Mouse (Mus musculus) lung, postnatal 36 days (tissue): ENCODE measurements around the gene Sgo1.

Experiments
- DNase-seq: peaks from one replicate; pipeline ENCODE4 v3.0.0; 2022; ENCODE audit warnings: mixed read lengths

Sgo1 gene

GRCm38 (mm10) chr17:53643360-53643759, 45.8 kb downstream of the Sgo1 start:
- DNase-seq: no peak

DNA sequence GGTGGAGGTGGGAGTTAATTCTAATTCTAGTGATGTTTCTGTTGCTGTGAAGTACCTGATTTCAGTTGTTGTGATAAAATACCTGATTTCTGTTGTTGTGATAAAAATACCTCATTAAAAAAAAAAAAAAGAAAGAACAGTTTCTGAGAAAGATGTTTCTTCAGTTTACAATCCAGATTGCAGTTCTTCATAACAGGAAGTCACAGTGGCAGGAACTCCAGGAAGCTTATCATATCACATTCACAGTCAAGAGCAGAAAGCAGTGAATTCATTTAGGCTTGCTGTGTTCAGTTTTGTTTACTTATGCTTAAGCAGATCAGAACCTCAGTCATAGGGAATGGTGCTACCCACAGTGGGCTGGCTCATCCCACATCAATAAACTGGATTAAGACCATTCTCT, 57.8 kb downstream of the Sgo1 start:
- no peak for DNase-seq

- DNase-seq: peak; percentile 36
Observed at GRCm38 (mm10) chr17:53628131-53628530, 61.0 kb downstream of the Sgo1 start.

GRCm38 (mm10) chr17:53627497-53627896, 61.6 kb downstream of the Sgo1 start:
- DNase-seq: peak; percentile 26

GRCm38 (mm10) chr17:53626160-53626559, 63.0 kb downstream of the Sgo1 start:
- no peak for DNase-seq
